Mouse (Mus musculus): Measurements from ENCODE around the gene Smox.

- TF ChIP-seq EP300 (IDR thresholded peaks at IDR 0.05; ENCODE audit: low read depth) (peak; percentile 84), CTCF (IDR thresholded peaks at IDR 0.05; ENCODE audit: low read depth) (no peak)
Observed at GRCm38 (mm10) chr2:131518790-131519189, 27.5 kb downstream of the Smox start.

Measured in liver, embryonic 14.5 days (tissue).